Mouse (Mus musculus) splenic B cell, adult 2 months (primary cell): Measurements from ENCODE around the gene Slc38a5.

Source experiments
- DNase-seq: peaks from one replicate; pipeline ENCODE4 v3.0.0-alpha.2; 2011; ENCODE audit warnings: low read depth, low spot score
- H3K27me3 ChIP-seq: 2 replicates; pipeline ENCODE4 v1.6.1; 2012; ENCODE audit warnings: mild to moderate bottlenecking, low read length, moderate library complexity, mixed read lengths; ENCODE audit not compliant: control insufficient read depth, poor library complexity, insufficient read depth, severe bottlenecking
- H3K36me3 ChIP-seq: 2 replicates; pipeline ENCODE4 v1.6.1; 2012; ENCODE audit warnings: mild to moderate bottlenecking, low read length, moderate library complexity, mixed read lengths; ENCODE audit not compliant: control insufficient read depth, poor library complexity, insufficient read depth, severe bottlenecking

Slc38a5 gene

DNA sequence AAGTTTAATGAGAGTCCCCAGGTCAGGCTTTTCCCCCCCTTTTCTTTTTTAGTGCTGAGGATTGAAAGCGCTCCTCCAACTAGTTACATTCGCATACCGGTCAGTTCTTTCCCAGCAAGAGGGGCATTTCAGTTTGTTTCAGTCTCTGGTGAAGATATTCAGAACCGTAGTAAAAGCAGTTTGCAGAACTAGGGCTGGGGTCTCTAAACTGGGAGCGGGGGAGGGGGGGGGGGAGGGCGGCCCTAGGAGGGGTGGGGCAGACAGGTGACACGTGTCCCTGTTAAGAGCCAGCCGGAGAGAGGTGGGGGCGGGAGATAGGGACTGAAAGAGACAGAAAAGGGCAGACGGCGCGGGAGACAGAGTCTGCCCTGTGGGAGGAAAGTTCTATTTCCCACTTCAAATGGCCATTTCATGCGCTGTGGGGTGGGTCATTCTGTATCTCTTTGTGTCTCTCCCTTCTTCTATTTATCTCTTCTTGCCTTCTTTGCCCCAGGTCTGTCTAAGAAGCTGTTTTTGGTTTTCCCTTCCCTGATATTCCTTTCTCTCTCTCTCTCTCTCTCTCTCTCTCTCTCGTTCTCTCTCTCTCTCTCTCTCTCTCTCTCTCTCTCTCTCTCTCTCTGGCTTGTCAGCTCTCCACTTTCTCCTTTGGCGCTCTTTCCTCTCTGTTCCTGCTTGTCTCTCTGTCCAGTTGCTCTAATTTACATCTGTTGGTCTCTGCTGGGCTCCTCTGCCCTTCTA is at the start of gene Slc38a5:
Gene Slc38a5, plus strand, starts transcription at position 51 of the 738 bp plus-strand sequence.
- no peak for DNase-seq
- Histone ChIP-seq H3K36me3 (no peaks in the 10 kb centered on the region), H3K27me3 (no peaks in the 10 kb centered on the region)

DNA sequence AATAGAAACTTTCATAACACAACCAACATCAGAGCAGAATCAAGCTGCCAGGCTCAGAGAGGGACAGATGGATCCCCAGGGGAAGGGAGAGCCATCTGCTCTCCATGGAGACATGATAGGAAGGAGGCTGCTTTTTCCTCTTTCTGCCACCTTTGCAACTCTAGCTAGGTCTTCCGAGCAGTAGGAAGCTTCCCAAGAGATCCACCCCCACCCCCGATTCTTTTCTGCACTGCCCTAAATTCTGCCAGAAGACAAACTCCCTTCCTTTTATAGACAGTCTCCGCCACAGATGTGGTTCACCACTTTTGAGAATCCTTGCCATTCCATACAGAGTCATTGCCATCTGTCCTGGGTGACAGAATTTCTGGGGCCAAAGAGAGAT is 48.6 kb upstream of the Slc38a5 start:
- Histone ChIP-seq H3K36me3 (no peaks in the 10 kb centered on the region), H3K27me3 (no peaks in the 10 kb centered on the region)
- DNase-seq, result no peak

DNA sequence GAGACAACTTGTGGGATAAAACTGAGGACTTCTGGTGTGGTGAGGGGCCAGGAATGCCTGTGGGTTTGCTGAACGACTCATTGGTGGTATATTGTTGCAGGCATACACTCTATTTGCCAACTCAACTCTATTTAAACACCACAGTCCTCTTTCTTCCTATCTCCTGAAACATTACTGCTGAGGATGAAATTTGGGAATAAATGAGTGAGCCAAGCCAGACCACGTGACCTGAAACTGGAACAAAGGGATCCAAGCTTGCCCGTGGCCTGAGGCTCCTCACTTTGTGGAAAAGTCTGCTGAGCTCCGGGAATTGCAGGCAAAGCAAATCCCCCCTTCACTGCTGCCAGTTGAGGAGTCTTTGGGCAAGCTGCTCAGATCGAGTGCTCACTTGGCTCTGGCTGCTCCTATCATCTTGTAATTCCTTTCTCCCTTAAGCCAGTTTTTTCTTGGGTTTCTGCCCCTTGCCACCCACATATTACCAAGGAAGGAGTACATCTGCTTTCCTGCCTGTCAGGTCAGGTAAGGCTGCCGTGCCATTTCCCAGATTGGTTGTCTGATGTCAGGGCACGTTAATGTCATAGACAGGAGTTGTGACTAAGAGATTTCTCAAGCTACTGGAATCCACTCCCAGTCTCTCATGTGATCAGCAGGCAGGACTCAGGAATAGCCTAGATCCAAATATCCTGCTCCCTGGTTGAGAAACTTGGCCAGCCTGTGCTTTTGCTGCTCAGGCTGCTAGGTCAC is 48.1 kb upstream of the Slc38a5 start:
- Histone ChIP-seq H3K36me3 (no peaks in the 10 kb centered on the region), H3K27me3 (no peaks in the 10 kb centered on the region)
- no peak for DNase-seq

DNA sequence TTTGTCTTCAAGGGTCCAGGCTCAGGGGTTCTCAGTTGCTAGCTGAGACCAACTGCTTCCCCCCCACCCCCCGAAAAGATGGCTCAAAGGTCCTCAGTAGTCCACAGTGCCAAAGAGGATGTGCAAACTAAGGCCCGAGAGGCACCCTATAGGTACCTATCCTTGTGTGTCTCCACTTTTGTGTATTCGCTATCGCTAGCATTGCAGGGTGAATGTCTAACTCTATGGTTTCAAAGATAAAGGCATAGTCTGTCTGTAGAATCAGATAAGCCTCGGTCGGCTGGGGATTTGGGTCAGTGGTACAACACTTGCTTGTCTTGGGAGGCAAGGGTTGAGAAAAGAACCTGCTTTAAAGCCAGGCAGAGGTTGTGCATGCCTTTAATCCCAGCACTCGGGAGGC is 47.5 kb upstream of the Slc38a5 start:
- Histone ChIP-seq H3K27me3 (no peaks in the 10 kb centered on the region), H3K36me3 (no peaks in the 10 kb centered on the region)
- no peak for DNase-seq

DNA sequence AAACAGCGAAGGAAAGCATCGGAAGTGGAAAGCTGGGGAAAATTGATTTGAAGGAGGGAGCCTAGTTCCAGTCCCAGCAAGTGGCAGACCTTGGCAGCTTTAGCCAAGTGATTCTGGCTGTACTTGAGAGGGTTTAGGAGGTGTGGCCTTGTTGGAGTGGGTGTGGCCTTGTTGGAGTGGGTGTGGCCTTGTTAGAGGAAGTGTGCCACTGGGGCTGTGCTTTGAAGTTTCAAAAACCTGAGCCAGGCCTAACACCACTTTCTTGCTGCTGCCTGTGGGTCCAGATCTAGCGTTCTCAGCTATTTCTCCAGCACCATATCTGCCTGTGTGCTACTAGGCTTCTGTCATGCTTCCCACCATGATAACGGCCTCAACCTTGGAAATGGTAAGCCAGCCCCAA is 40.7 kb upstream of the Slc38a5 start:
- DNase-seq, result no peak

DNA sequence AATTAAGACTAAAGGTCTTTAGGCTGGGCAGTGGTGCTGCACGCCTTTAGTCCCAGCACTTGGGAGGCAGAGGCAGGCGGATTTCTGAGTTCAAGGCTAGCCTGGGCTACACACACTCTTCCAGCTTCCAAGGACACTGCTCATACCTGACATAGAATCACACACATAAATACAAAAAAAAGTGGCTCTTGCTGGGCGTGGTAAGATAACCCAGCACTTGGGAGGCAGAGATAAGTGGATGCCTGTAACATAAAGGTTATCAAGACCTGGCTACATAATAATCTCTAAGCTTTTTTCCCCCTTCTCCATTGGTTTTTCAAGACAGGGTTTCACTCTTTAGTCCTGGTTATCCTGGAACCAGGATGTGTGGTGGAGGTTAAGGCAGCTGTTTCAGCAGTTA is 37.3 kb upstream of the Slc38a5 start:
- DNase-seq, result no peak
- H3K27me3 ChIP-seq, result no peaks in the 10 kb centered on the region
- no peaks in the 10 kb centered on the region for H3K36me3 ChIP-seq

More for the DNA sequence above, 40.7 kb upstream of the Slc38a5 start:
- Histone ChIP-seq H3K36me3 (no peaks in the 10 kb centered on the region), H3K27me3 (no peaks in the 10 kb centered on the region)

DNA sequence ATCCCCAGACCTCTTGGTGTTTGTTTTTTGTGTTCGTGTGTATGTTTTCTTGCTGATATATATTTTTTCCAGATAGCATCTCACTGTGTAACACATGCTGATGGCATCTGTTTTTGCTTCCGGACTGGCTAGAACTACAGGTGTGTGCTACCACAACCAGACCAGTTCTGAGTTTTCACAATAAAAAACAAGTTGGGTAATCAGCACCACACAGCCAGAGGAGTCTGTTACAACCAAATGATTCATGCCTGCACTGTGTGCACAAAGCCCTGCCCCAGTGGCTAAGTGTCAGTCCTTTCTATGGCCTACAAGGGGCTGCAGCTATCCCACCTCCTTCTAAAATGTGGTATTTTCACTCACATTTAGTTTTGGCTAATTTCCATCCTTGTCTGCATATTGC is 34.2 kb upstream of the Slc38a5 start:
- no peak for DNase-seq
- Histone ChIP-seq H3K27me3 (no peaks in the 10 kb centered on the region), H3K36me3 (no peaks in the 10 kb centered on the region)

DNA sequence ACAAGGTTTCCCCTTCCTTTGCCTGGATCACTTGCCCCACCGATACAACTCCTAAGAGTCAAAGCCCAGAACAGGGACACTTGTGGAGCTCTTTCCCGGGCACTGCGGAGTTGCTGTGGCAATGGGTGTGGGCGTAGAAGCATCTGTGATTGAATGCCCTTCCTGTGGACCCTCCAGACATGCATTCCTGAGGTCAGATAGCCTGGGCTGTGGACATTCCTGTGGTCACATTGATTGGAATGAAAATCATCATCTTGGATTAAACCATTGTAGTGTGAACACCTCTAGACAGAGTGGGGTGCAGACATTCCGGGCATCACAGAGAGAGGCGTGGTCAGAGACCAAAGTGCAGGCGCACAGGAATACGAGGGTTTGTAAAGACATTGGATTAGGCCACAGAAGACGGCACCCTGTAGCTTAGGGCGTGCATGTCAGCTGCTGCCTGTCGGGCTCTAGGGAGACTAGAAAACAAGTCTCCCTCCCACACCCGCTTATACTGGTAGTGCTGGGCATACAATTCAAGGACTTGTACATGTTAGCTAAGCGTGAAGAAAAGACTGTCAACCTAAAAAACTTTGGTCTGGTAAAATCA is 32.0 kb upstream of the Slc38a5 start:
- Histone ChIP-seq H3K36me3 (no peaks in the 10 kb centered on the region), H3K27me3 (no peaks in the 10 kb centered on the region)
- DNase-seq, result no peak

DNA sequence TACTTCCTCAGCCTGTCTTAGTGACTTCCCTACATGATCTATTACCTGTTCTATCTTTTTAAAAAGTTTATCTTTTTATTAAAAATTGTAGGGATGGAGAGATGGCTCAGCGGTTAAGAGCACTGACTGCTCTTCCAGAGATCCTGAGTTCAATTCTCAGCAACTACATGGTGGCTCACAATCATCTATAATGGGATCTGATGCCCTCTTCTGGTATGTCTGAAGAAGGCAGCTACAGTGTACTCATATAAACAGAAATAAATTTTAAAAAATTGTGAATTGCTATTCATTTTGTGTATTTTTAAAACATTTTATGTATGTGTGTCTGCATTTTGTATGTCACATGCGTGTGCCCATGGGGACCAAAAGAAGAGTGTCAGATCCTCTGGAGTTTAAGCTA is 23.3 kb upstream of the Slc38a5 start:
- Histone ChIP-seq H3K27me3 (no peaks in the 10 kb centered on the region), H3K36me3 (no peaks in the 10 kb centered on the region)
- DNase-seq, result no peak

DNA sequence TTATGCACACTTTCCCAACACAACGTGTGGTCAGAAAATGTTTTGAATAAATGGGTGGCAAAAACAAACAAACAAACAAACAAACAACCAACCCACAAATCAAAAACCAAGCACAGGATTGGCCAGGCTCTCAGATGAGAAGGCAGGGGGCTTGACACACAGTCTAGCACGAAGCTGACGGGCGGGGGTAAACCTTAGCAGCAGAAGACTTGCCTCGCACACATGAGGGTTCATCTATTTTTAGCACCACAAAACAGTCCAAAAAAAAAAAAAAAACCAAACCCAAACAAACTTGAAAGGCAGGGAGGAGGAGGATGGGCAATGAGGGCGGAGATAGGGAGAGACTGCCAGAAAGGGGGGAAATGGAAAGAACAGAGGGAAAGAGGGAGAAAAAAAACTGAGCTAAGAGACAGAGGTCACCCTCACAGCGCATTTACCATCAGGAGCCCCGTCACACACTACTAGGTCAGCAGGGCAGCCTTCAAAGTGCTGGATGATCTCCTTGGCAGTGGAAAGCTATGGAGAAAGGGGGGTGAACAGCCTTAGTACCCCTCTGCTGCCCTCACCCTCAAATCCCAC is 22.3 kb upstream of the Slc38a5 start:
- H3K27me3 ChIP-seq, result no peaks in the 10 kb centered on the region
- no peak for DNase-seq
- no peaks in the 10 kb centered on the region for H3K36me3 ChIP-seq

DNA sequence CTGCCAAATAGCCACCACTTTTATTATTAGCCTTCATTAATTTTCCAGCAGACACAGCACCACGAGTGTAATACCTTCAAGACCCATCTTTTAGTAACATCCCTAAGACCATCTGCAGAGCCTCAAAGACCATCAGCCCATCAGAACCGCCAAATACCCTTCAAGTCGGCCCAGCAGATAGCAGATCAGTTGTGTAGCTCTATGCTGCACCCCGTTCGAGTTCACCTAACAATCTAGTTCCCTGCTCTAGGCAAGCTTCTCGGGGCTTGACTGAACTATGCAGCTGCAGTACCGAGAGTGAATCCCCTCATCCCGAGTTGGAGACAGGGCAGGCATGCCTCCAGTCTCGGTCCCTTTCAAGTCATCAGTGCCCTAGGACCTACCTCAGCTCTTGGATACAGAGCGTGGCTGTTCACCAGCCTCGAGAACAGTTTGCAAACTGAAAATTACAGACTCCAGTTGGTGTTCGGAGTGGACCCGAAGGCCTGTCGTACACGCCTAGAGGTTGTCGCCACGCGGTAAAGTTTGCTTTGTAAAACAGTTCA is 19.1 kb upstream of the Slc38a5 start:
- H3K36me3 ChIP-seq, result no peaks in the 10 kb centered on the region
- DNase-seq, result no peak
- no peaks in the 10 kb centered on the region for H3K27me3 ChIP-seq

DNA sequence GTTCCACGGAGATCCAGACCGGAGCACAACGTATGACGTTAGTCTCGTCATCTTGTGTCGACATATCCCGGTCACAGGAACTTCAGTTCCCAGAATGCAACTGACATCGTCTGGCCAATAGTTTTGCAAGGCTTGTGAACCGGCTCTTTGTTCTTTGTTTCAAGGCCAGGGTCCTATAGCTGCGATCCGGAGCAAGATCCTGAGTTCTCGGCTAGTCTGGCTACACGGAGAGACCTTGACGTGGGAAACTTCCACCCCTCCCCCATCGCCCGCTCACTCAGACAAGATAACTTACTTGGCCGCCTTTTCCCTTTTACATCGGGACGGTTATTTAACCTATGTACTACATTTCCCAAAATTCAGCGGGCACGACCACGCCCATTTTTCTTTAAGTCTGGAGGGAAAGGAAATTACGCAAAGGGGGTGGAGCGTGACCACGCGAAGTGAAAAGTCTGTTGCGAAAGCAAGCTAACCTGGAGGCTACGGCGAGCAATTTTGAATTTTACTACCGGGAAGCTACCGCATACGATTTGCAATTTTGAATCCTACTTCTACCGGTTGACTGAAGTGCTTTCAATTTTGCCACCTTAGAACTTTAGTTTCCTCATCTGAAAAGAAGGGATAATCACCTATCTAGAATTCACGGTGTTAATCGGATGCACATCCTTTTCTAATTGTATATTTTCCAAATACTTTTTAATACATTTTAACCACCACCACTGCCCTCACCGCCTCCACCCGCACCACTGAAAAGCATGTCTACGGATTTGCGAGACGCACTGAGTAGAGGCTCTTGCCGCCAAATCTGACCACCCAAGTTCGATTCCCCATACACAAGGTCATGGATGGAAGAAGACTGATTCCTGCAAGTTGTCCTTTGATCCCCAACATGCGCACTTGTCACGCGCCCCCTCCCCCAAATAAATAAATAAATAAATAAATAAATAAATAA is 18.3 kb upstream of the Slc38a5 start, which contains the start of gene Ftsj1:
Gene Ftsj1, minus strand, starts transcription at position 73 of the 952 bp plus-strand sequence.
- no peaks in the 10 kb centered on the region for H3K27me3 ChIP-seq
- no peaks in the 10 kb centered on the region for H3K36me3 ChIP-seq
- DNase-seq, result peak; percentile 91

DNA sequence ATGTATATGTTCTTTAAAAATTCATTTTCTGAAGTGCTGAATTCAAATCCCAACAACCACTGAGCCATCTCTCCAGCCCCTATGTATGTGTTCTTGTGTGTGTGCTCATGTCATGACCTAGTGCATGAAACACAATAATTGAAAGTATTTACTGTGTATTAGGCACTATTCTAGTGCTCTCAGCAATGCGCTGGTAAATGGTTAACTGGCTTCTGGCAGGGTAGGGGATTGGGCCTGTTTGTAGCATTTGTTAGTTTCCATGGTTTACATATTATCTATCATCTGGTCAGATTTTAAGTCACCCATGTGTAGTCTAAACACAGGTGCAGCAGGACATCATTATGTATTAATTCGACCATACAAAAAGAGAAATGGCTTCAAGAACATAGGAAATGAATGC is 17.2 kb upstream of the Slc38a5 start:
- no peak for DNase-seq
- Histone ChIP-seq H3K27me3 (no peaks in the 10 kb centered on the region), H3K36me3 (no peaks in the 10 kb centered on the region)

DNA sequence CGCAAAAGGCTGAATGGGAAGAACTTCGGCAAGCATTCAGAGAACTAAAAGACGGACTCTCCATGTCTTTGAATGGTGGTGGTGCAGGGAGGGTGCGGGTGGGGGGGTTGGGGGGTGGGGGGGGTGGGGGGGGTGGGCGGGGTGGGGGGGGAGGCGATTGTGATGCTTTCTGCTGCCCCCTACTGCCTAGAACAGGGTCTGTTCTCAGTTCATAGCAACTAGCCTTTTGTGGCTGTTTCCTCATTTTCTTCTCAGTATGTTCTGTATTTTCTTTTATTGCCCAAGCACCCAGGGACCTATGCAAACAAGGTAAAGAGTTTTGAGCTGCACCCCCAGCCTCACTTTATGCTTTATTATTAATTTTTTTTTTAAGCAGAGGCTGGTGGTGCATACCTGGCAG is 15.1 kb upstream of the Slc38a5 start:
- peak; percentile 19 for DNase-seq
- Histone ChIP-seq H3K36me3 (no peaks in the 10 kb centered on the region), H3K27me3 (no peaks in the 10 kb centered on the region)
